Mouse (Mus musculus): ENCODE data around the gene Zer1.

GRCm38 (mm10) chr2:30049831-30050230 lies 74.6 kb downstream of the Zer1 start:
- no peak for TF ChIP-seq CTCF (IDR thresholded peaks at IDR 0.05; ENCODE audit: control insufficient read depth, insufficient read depth, insufficient read length)
- no peak for TF ChIP-seq MYOG (IDR thresholded peaks at IDR 0.05; ENCODE audit: control insufficient read depth, extremely low read depth, insufficient read length)
- no peak for TF ChIP-seq MAX (IDR thresholded peaks at IDR 0.05)
- TF ChIP-seq USF1 (IDR thresholded peaks at IDR 0.05; ENCODE audit: low read depth), result no peak
- TF ChIP-seq CEBPB (IDR thresholded peaks at IDR 0.05; ENCODE audit: low read depth), result no peak
- TF ChIP-seq FOSL1 (IDR thresholded peaks at IDR 0.05; ENCODE audit: insufficient read depth, low read length, poor library complexity, severe bottlenecking), result no peak

Data from C2C12 (cell line).